Mouse (Mus musculus): ENCODE results near the gene Bcam.

Bcam gene

GRCm38 (mm10) chr7:19724167-19724566 lies 46.6 kb downstream of the Bcam start:
- in situ Hi-C loops (cut with MboI) = no loop called here

- in situ Hi-C loops (cut with MboI) = no loop called here
Observed at GRCm38 (mm10) chr7:19722754-19723195, 48.0 kb downstream of the Bcam start.

GRCm38 (mm10) chr7:19719200-19719599 lies 51.6 kb downstream of the Bcam start:
- in situ Hi-C loops (cut with MboI) = loop anchor here (10.0 kb wide), 1 partner anchor 114 kb away; the partner anchor contains the start of gene Clasrp

- in situ Hi-C loops (cut with MboI) = loop anchor here (10.0 kb wide), 1 partner anchor 114 kb away; the partner anchor contains the start of gene Clasrp
Observed at GRCm38 (mm10) chr7:19718297-19718952, 52.4 kb downstream of the Bcam start.

- in situ Hi-C loops (cut with MboI) = loop anchor here (10.0 kb wide), 1 partner anchor 113 kb away; the partner anchor contains the start of gene Clasrp
Observed at GRCm38 (mm10) chr7:19717346-19717745, 53.5 kb downstream of the Bcam start.

- in situ Hi-C loops (cut with MboI) = loop anchor here (10.0 kb wide), 1 partner anchor 112 kb away; the partner anchor contains the start of gene Clasrp
Observed at GRCm38 (mm10) chr7:19716822-19717221, 54.0 kb downstream of the Bcam start.

- in situ Hi-C loops (cut with MboI) = loop anchor here (10.0 kb wide), 1 partner anchor 111 kb away; the partner anchor contains the start of gene Clasrp
Observed at GRCm38 (mm10) chr7:19716055-19716682, 54.6 kb downstream of the Bcam start.

GRCm38 (mm10) chr7:19715239-19716054 lies 55.4 kb downstream of the Bcam start, which contains the start of gene Tomm40:
TSS of gene Tomm40 (minus strand) at chr7:19715438.
- in situ Hi-C loops (cut with MboI) = loop anchor here (10.0 kb wide), 1 partner anchor 111 kb away; the partner anchor contains the start of gene Clasrp

GRCm38 (mm10) chr7:19714836-19715235 lies 56.0 kb downstream of the Bcam start:
- in situ Hi-C loops (cut with MboI) = loop anchor here (5.0 to 10.0 kb wide), 2 partner anchors 48 to 110 kb away; partner anchors contain the start of genes Clasrp and Clptm1

- in situ Hi-C loops (cut with MboI) = loop anchor here (5.0 to 10.0 kb wide), 2 partner anchors 46 to 109 kb away; partner anchors contain the start of genes Clasrp and Clptm1
Observed at GRCm38 (mm10) chr7:19713598-19713997, 57.2 kb downstream of the Bcam start.

GRCm38 (mm10) chr7:19713196-19713595 lies 57.6 kb downstream of the Bcam start:
- in situ Hi-C loops (cut with MboI) = loop anchor here (5.0 to 10.0 kb wide), 2 partner anchors 46 to 108 kb away; partner anchors contain the start of genes Clasrp and Clptm1

- in situ Hi-C loops (cut with MboI) = loop anchor here (5.0 to 10.0 kb wide), 2 partner anchors 45 to 108 kb away; partner anchors contain the start of genes Clasrp and Clptm1
Observed at GRCm38 (mm10) chr7:19712414-19712813, 58.4 kb downstream of the Bcam start.

- in situ Hi-C loops (cut with MboI) = loop anchor here (5.0 to 10.0 kb wide), 2 partner anchors 43 to 106 kb away; partner anchors contain the start of genes Clasrp and Clptm1
Observed at GRCm38 (mm10) chr7:19710650-19711049, 60.2 kb downstream of the Bcam start.

Measured in mature B cell (primary cell).